Mouse (Mus musculus): ENCODE data around the gene Ifitm1.
"Not testable (repeated sequence)": the region's sequence is repeated elsewhere in the genome, so short reads cannot be mapped to it uniquely, and the experiment has no call there.

Gene Ifitm1

DNA sequence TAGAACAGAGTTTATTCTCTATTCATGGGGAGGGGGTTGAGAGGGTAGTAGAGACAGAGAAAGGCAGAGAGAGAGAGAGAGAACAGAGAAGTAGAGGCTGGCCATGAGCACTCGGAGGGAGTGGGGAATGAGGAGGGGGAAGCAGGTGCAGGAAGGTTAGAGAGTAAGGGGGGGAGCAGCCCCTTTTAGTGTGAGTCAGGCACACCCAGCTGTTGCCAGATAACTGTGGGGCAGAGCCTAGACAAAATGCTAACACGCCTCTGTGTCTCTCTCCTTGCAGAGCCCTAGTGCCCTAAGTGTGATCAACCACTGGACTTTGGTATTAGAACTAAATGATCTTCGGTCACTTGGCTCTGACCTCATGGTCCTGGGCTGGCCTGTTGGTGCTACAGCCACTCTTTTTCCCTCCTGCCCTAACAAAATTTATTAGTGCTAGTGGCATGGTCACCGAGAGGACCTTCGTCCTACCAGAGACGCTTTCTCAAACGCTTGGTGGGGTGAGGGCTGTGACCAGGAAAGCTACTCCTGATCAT is 44.3 kb downstream of the Ifitm1 start:
- DNase-seq (ENCODE audit: low spot score in 2 of 2) = no peak

DNA sequence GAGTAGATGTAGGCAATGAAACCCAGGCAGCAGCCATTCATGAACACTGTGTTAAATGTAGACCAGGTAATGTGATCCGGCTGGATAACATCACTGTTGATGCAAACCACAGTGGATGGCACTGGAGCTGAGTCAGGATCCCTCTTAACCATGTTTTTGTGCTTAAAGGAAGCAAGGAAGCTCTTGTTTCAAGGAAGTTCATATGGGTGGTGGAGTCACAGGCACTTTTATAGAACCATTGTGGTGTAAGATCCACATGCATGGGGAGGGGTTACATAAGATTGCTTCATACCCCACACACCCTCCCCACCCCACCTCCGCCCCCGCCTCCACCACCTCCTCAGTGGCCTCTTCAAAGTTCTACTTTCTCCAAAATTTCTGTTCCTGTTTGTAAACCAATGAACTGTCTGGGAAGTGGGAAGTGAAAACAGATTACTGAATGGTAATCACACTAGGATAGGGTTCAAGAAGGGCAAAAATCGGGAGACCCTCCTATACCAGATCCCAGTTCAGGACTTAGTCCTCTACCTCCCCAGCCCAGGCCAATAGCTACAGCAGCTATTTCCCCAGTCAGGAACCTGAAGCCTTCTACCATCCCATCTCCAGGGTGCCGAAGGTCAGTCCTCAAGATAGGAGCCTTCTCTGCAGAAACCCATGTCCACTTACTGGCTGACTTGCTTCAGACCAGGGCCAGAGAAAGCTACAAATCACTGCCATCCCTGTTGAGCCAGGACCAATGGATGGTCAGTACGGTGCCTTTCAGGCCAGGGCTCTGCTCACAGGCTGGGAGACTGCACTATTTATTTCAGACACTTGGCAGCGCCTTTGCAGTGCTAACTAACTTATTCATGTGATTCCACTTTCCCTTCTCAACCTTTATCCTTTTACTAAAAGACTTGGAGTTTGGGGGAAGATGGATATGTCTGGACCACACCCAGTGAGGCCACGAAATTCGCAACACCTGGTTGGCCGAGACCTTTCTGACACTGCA is 50.0 kb downstream of the Ifitm1 start:
- no peak for DNase-seq (ENCODE audit: low spot score in 2 of 2)

DNA sequence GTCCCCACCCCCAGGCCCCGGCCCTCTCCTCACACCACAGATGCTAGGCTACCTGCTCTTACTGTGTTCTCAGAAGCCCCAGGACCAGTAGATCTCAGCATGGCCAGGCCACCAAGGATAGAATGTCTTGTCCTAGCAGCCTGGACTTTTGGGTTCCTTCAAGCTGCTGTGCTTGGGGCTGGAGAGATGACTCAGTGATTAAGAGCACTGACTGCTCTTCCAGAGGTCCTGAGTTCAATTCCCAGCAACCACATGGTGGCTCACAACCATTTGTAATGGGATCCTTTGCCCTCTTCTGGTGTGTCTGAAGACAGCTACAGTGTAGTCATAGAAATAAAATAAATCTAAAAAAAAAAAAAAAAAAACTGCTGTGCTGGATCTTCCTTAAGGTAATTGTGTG is 50.8 kb downstream of the Ifitm1 start, which contains the start of gene Ifitm6:
TSS of gene Ifitm6 (minus strand) at position 101 of the 400 bp plus-strand sequence.
- not testable (repeated sequence) for DNase-seq (ENCODE audit: low spot score in 2 of 2)

GRCm38 (mm10) chr7:141019028-141019427 is 52.0 kb downstream of the Ifitm1 start:
- no peak for DNase-seq (ENCODE audit: low spot score in 2 of 2)
